Mouse (Mus musculus): ENCODE data around the gene Grin2a.
A peak's percentile ranks its signal among the peaks of the same experiment; 100 is the strongest.

The Grin2a gene

DNA sequence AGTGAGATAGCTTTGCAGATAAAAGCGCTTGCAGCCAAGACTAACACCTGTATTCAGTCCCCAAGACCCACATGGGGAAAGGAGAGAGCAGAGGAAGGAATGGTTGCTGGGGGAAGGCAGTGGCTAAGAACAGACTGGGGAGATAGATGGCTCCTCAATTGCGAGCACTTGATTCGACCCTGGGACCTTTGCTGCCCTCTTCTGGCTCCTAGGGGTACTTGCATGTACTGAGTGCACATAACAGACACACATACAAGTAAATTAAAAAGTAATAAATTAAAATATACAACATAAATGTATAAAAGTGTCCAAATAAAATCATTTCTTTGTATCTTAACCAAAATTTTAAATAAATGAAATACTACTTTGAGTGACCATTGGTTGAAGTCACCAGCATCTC lies 129.7 kb downstream of the Grin2a start:
- no peak for DNase-seq (ENCODE audit: low spot score in 2 of 2)

DNA sequence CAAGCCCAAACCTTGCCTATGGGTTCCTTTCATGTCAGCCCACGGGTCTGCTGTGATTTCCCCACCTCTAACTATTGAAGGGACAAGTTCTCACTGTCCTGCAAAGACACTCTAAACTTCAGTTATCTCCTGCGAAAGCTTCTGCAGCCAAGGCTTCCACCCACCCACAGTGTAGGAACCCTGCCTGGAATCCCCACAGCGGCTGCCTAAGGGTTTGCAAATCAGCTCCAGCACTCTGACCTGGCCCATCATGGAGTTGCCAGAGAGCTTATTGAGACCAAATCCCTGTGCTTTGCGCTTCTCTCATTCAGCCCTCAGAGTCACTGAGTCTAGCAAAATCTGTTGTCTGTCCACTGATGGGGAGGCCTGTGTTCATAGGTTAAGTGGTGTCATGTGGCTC lies 130.3 kb downstream of the Grin2a start:
- DNase-seq (ENCODE audit: low spot score in 2 of 2) = no peak

DNA sequence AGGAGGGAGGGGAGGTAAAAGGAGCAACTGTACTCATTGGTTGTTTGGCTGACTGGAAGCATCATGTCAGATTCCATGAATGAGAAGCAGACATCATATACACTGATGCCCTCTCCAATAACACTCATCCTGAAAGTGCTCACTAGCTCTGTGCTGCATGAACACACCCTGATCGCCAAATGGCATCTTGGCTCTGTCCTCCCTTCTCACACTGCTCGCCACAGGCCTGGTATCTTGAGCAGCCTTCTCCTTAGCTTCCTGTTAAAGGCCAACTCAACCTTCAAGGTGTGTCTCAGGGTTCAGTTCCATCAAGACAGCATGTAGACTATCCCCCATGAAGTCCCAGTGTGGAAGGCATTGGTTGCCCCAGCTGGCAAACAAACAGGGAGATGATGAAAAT lies 137.6 kb downstream of the Grin2a start:
- no peak for DNase-seq (ENCODE audit: low spot score in 2 of 2)

DNA sequence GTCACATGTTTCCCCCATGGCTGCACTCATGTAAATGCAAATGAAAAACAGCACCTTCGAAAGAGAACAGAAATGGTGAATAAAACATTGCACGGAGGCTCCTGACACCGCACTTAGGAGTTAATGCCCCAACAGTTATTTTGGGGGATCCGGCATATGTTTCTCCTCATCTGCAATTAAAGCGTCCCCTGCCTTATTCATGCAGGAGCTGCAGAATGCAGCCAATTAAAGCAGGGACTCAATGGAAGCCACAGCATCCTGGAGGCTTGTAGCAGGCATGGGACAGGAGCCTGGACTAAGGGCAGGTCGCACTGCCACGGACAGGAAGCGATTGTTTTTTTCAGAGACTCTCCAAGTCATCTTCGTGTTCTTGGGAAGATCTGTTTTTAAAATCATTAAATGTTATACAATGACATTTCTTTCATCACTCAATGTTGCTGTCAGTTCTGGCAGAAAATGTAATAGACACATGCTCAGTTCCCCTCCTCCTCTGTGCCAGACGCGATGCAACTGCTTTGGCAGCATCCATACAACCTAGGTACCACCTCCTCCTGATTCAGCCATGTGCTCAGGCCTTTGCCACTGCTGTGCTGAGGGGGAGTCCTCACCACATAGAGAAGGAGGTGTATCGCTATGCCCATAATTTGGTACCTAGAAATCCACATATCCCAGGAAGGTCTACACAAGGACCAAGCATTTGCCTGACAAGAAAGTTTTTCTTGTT lies 143.9 kb downstream of the Grin2a start:
- DNase-seq (ENCODE audit: low spot score in 2 of 2) = peak in 1 of 2 experiments; percentile 24

DNA sequence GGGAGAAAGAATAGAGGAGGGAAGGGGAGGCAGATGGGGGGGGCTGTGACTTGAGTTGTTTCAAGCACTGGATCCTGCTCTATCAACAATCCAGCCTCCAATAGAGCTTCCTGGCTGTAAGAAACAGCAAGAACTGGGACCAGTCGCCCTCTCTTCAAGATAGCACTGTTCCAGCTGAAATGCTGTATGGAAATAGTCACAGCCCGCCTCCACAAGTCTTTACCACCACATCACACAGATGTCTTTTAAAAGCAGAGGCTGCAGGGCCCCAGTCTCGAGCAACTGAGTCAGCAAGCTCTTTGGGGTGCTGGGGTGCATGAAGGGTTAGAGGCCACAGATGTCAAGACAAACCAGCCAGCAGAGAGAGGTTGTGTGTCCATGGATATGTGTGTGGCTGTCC lies 153.9 kb downstream of the Grin2a start:
- DNase-seq (ENCODE audit: low spot score in 2 of 2) = peak; percentile 27 to 62

DNA sequence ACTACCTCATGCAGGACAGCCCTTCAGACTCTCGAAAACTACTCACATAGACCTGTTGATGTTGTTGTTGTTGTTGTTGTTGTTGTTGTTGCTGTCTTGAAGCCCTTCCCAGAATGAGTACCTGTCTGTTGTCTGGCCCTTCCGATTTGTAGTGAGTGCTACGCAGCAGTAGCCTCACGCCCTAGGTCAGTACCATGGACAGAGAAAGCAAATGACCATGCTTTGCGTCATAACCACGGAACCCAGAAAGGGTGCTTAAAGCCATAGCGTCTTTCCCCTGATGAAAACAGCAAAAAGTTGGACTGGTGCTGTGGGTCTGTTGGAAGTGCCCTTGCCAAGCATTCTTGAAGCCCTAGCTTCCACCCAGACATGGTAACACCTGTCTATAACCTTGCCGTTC lies 158.8 kb downstream of the Grin2a start:
- no peak for DNase-seq (ENCODE audit: low spot score in 2 of 2)

DNA sequence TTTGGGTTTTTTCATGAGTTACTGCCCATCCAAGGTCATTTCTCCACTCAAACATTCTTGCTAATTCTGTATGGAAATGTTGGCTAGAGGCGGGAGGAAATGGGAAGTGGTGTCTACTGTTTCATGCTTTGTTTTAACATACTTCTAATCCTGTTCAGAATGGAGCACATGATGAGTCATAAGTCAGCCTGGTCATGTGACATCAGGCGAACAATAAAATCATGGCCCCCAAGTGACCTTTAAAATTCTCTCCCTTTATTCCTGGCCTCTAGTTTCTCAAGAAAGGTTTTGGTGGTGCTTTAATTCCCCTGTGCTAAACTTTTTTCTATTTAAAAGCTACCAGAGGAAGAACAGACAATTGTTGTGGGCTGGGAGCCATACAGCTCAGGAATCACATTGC lies 161.1 kb downstream of the Grin2a start:
- DNase-seq (ENCODE audit: low spot score in 2 of 2) = no peak

DNA sequence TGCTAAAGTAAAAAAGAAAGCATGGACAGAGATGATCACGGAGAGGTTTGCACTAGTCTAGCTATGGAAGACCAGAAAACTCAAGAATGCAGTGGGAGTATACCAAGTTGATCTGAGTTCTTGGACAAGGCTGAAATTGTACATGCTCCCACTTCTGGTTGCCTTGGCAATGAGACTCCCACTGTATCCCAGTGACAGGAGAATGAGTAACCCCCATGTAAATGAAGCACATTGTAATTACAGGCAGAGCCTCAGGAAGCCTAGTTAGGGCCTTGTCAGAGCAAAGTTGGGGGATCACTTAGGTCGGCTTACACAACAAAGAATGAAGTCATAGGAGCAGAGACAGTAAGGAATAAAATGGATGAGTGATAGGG lies 170.3 kb downstream of the Grin2a start:
- DNase-seq (ENCODE audit: low spot score in 2 of 2) = peak; percentile 62 to 77

DNA sequence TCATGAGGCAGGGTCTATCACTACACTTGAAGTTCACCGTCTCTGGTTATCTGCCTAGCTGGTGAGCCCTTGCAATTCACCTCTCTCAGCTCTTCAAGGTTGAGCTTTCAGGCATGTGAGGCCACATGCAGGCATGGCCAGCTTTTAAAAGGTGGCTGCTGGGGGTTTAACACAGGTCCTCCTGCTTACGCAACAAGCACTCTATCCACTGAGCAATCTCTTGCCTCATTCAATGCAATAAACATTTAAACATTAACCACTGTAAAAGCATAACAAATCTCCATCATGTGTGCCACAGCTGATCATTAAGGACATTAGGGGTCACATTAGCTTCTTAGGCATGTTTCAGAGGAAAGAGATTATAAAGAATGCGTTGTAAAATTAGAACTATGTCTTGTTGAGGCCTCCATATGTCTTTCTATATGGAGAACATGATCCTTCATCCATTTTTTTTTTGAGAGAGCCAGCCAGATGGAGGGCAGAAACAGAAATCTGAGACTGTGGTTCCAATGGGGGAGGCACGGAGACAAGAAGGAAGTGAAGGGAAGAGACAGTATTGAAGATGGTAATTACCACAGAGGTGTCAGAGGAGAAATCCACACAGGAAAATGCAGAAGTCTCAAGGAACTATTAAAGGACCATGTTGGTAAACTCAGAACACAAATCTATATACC lies 170.8 kb downstream of the Grin2a start:
- peak in 1 of 2 experiments; percentile 42 for DNase-seq (ENCODE audit: low spot score in 2 of 2)

DNA sequence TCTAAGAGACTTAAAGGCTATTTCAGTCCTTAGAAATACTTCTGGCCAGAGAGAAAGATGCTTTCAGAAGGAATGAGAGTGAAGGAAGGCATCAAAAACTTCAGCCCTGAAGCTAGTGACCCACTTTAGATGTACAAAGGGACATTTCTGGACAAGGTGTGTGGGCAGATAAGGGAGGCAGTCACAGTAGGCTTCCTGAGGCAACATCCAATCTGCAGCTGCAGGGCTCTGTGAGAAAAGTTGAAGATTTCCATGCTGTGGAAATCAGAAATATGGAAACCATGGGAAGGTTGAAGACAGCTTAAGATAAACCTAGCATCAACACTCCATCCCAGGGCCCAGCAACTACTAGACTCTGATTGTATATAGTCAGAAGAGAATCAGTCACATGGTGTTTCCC lies 171.7 kb downstream of the Grin2a start:
- no peak for DNase-seq (ENCODE audit: low spot score in 2 of 2)

DNA sequence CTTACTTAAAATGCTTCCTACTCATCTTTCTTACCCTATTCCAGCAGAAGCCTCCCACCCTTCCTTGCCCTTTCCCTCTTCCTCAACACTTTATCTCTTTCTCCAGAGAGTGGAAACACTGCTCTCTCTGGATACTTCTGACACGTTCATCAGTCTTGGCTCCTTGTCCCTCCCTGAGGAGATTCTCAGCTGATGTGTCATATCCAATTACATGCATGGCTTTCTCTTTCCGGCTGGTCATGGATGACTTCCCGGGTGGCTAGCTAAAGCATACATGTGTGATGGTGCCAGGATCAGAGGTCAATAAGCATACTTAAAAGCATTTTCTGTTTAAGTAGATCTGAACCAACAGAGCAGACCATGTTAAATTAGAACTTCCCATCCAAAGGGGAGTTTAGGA lies 175.9 kb downstream of the Grin2a start:
- DNase-seq (ENCODE audit: low spot score in 2 of 2) = no peak

DNA sequence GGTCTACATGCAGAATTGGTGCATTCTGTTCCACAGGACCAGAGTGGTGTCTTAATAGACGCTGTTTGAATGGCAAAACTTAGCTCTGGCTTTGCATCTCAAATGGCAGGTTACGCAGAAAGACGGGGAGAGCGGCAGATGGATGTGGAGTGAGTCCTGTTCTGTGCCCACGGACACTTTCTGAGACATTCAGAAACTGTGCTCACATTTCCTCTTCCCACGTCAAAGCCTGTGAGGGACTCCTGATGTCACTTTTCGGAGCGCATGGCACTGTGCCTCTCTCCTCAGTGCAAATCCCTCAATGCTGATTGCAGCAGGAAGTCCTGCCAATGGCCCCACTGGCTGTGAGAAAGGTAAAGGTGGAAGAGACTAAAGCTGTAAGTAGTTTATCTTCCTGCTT lies 194.0 kb downstream of the Grin2a start:
- DNase-seq (ENCODE audit: low spot score in 2 of 2) = peak in 1 of 2 experiments; percentile 77

DNA sequence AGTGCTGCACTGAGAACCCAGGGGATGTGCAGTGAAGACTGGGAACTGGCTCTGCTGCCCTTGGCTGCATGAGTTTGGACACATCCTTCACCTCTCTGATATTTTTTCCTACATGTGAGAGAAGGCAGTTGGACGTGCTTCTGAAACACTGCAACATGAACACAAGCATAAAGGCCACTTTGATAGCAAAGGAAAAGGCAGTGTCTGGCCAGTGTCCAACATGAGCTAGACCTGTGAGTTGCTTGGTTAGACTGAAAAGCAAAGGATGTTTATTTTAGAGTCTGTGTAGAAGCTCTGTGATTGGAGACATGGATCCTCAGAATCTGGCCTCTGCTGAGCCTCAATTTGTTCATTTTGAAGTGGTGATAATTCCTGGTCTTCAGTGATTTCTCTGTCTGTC lies 195.1 kb downstream of the Grin2a start:
- DNase-seq (ENCODE audit: low spot score in 2 of 2) = no peak

DNA sequence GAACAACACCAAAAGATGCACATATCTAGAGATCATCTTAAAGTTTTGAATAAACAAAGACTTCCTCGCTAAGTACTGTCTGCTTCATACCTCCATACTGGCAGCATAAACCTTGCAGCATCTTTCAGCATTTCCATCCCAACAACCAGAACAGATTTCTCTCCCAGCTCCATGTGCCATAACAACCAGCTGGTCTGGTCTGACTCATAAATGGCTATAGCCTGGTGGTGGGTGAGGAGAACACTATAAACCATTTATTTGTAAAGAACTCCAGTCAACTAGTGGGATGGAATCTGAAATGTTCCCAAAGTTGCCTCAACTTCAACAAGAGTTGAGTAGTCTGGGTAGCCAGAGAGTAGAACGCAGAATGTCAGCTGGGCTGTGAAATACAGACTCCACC lies 202.4 kb downstream of the Grin2a start:
- no peak for DNase-seq (ENCODE audit: low spot score in 2 of 2)

DNA sequence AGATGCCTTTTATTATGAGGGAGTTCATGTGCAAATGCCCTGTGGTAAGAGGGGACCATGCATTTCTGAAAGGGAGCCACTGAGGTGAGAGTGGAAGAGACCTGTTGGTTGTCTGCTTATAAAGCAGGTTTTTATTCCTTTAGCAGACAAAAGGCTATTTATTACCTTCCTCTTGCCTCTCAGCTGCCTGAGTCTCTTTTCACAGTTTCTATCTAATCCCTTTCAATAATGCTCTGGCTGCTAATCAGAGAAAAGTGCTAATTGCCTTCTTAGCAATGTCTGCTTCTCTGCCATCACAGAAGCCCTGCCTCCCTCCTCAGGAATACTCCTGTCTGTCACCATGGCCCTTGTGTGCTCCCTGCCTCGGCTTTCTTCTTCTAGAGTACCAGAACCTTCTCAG lies 209.1 kb downstream of the Grin2a start:
- DNase-seq (ENCODE audit: low spot score in 2 of 2) = no peak

DNA sequence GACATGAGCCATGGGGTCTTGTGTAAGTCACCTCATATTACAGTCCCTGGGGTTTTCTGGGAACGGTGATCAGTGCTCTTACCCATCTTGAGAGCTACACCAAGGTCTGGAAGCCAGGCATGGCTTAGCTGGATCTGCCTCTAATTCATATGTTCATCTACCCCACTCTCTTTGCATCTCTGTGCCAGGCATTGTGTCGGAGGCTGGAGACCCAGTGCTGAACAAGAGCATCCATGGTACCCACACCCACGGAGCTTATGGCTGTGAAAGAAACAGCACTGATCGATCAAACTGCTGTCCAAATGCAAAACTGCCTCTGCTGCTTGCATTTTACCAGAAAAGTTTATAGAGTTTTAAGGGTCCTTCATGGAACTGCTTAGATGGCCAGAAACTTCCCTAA lies 209.5 kb downstream of the Grin2a start:
- no peak for DNase-seq (ENCODE audit: low spot score in 2 of 2)

DNA sequence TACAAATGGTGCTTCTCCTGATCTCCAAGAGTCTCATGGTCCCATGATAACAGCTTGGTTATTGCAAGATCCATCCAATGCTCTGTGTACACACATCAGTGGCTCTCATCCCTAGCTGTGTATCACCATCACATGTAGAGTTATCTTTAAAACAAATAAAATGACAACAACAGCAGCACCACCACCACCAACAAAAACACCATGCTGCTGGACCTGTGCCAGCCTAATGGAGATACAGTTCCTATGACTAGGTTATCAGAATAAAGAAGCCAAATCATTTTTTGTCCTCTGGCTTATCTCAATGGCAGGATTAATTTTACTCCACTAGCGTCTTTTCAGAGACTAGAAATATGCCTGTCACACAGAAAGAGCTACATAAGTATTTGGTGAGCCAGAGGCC lies 226.4 kb downstream of the Grin2a start:
- no peak for DNase-seq (ENCODE audit: low spot score in 2 of 2)

DNA sequence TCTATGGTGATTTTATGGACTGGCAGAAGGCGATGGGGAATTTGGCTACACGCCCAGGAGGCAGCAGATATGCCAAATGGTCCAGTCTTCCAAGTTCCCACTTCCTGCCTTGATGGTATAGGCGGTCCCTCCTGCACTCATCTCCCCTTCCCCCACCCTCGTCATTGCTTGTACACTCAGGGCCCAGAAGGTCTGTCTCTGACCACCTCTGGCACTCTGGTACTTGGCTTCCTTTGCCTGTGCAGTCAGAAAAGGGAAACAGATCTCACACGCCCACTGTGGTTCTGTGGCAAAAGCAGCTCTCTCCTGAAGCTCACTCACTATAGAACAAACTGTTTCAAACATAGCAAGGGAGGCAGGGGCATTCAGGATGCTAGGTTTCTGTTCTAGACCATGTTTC lies 227.0 kb downstream of the Grin2a start:
- DNase-seq (ENCODE audit: low spot score in 2 of 2) = peak; percentile 42 to 72

DNA sequence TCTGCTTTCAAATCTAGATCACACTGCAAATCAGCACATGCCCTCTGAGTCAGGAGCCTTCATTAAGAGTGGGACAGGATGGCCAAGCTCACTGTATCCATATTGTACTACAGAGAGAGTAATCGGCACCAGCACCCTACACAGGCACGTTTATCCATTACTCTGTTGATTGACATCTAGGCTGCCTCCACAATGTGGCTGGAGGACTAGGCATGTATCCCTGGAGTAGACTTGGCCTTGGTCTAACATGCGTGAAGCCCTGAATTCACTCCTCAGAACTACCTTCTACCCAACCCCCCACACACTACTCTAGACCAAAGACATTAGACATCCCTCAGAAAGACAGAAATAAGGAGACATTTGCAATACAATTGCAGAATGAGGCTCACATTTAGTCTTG lies 227.4 kb downstream of the Grin2a start:
- DNase-seq (ENCODE audit: low spot score in 2 of 2) = no peak

DNA sequence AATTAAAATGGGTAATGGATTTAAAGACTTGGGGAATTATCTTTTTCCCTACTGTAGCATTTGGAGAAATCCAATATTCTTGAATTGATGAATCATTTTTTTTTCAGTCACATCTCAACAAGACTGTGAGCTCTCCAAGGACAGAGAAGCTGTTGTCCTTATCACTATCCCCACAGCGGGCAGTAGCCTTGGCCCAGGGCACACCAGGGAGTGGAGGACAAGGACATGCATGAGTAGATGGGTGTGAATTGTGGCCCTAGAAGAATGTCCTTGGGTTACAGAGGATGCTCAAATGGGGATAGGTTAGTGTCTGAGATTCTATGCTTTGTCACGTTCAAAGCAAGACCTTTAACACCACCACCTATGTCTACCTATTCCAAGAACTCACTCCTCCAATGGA lies 231.3 kb downstream of the Grin2a start:
- no peak for DNase-seq (ENCODE audit: low spot score in 2 of 2)

DNA sequence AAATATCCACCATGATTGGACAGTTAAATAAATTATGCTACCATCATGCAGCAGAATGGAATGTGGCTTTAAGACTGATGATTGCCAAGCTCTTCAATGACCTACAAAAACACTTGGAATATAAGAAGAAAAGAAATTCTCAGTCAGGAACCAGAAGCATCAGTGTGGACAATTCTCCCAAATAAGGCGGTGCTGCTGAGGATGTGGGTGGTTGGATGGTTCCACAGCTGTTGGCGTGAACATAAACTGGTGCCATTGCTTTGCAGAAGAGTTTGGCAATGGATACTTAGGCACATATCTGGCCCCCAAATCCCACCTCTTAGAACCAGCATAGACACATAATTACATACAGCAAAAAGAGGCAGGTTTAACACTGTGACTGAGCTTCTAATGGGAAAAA lies 235.0 kb downstream of the Grin2a start:
- DNase-seq (ENCODE audit: low spot score in 2 of 2) = no peak

DNA sequence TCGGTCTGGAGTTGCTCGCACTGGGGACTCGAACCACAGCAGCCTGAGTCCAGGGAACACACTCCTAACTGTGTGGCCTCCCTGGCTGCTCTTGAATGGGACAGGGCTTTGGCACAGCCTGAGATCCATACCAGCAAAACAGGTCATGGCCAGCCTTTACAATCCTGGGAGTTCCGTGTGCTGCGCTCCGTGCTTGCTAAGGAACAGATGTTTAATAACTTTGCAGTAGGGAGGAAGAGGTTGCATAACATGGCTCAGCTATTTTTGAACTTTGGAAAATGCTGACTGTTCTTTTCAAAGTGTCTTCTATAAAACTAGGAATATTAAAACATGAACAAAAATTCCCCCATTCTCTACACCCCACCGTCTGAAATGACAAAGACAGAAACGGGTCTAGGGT lies 238.5 kb downstream of the Grin2a start:
- no peak for DNase-seq (ENCODE audit: low spot score in 2 of 2)

DNA sequence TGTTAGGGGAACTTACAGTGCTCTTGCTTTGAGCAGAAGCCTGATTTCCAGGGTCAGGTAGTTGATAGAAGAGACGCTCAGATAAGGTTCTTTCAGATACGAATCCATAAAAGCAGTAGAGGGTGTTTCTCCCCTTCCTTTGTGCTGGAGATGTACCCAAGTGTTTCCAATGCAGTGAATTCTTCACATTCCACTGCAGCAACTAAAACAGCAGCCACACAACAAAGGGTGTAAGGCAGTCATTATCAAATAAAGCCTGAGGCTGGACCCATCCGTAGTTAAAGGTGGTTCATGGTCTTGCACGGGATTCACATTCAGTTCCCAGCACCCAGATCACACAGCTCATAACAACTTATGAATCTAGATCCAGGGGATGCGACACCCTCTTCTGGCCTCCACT lies 241.3 kb downstream of the Grin2a start:
- DNase-seq (ENCODE audit: low spot score in 2 of 2) = no peak

DNA sequence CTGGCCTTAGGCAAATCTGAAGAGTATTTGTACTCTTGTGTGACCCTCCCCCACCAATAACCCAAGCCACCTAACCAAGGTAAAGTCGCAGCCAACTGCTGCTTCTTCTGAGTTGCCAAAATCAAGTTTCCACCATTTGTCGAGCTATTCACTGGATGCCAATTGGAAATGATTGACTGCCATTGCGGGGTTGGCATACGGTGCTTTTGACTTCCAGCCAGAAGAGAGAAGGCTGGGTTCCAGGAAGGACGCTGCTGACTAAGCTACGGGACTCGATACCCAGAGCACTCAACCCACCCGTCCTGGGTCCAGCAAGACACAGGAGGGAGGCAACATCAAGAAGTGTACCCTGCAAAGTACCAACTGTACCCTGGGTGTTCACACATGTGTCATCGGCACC lies 242.3 kb downstream of the Grin2a start:
- peak in 1 of 2 experiments; percentile 54 for DNase-seq (ENCODE audit: low spot score in 2 of 2)
